Mouse (Mus musculus) liver, postnatal 0 days (tissue): Measurements from ENCODE around the gene Lfng. TPM values are rescaled to one million over a fixed set of nuclear protein-coding genes. Genes with fewer than 3 reads are reported as not detected.

Source experiments
- ATAC-seq: fragments of 200-750 bp; cut with Nextera tagmentation; 2 replicates; pipeline ENCODE4 v1.8.0; 2017; ENCODE audit warnings: mild to moderate bottlenecking, moderate library complexity
- DNase-seq: peaks from one replicate; pipeline ENCODE4 v3.0.0-alpha.2; 2016
- H3K27ac ChIP-seq: fragments of 300-500 bp; sonication (generic); 2 replicates; pipeline ENCODE4 v1.5.1; 2014; ENCODE audit warnings: antibody characterized with exemption, moderate library complexity, mild to moderate bottlenecking, low read depth
- H3K27me3 ChIP-seq: fragments of 300-500 bp; sonication (generic); 2 replicates; pipeline ENCODE4 v1.6.1; 2014; ENCODE audit warnings: low read length, control low read depth, mixed read lengths; ENCODE audit not compliant: insufficient read depth
- H3K36me3 ChIP-seq: fragments of 300-500 bp; sonication (generic); replicated peaks from 2 replicates; pipeline ENCODE4 v1.6.1; 2014; ENCODE audit warnings: mild to moderate bottlenecking, control low read depth, low read length, moderate library complexity, mixed read lengths; ENCODE audit not compliant: insufficient read depth
- H3K4me1 ChIP-seq: fragments of 300-500 bp; sonication (generic); 2 replicates; pipeline ENCODE4 v1.6.1; 2014; ENCODE audit warnings: antibody characterized with exemption, mild to moderate bottlenecking, control low read depth; ENCODE audit not compliant: insufficient read depth
- H3K4me2 ChIP-seq: fragments of 300-500 bp; sonication (generic); 2 replicates; pipeline ENCODE4 v1.6.1; 2014; ENCODE audit warnings: low read depth, mild to moderate bottlenecking, low read length, moderate library complexity, mixed read lengths
- H3K4me3 ChIP-seq: fragments of 300-500 bp; sonication (generic); 2 replicates; pipeline ENCODE4 v1.5.1; 2014; ENCODE audit warnings: low read depth, low read length
- H3K9ac ChIP-seq: fragments of 300-500 bp; sonication (generic); replicated peaks from 2 replicates; pipeline ENCODE4 v1.6.1; 2014; ENCODE audit warnings: mild to moderate bottlenecking, moderate library complexity
- H3K9me3 ChIP-seq: fragments of 300-500 bp; sonication (generic); 2 replicates; pipeline ENCODE4 v1.6.1; 2016; ENCODE audit warnings: mild to moderate bottlenecking, control low read depth, low read length, mixed read lengths
- CTCF ChIP-seq: sonication (generic); IDR thresholded peaks from 2 replicates; pipeline ENCODE4 v1.5.1; 2016; ENCODE audit warnings: antibody characterized with exemption, low read depth
- EP300 ChIP-seq: IDR thresholded peaks from 2 replicates; pipeline ENCODE4 v1.6.1; 2016; ENCODE audit warnings: antibody characterized with exemption, low read depth, mild to moderate bottlenecking
- WGBS: fragments of 180-500 bp; shearing (Covaris S2); extraction: QIAGEN DNeasy Blood & Tissue Kit; methylation state at CpG from one replicate; pipeline ENCODE4 v1.1.7; 2014; ENCODE audit not compliant: insufficient replicate concordance; 5-methylcytosine and 5-hydroxymethylcytosine counted together
- polyA plus RNA-seq: library from polyadenylated mRNA; unstranded; fragments of >200 nt; fragmentation: Nextera tagmentation; extraction: Ambion mirVana; gene quantifications from 2 replicates; pipeline ENCODE4 v1.2.1, GENCODE M21; 2015

The Lfng gene
- polyA plus RNA-seq, 1 experiment from 2014 or later: 5.9 TPM

- no peak overlapping the region for H3K4me2 ChIP-seq
- no peak for ATAC-seq
- H3K27me3 ChIP-seq: no peaks in the 10 kb centered on the region
- H3K27ac ChIP-seq: no peak overlapping the region
- no peaks in the 10 kb centered on the region for H3K36me3 ChIP-seq
- no peak for TF ChIP-seq CTCF
- no peak for TF ChIP-seq EP300
- H3K4me1 ChIP-seq: no peaks in the 10 kb centered on the region
- 58% methylated on average over 7 of the region's 8 CpGs for WGBS
- no peak overlapping the region for H3K4me3 ChIP-seq
- H3K9me3 ChIP-seq: no peaks in the 10 kb centered on the region
- peak; percentile 11 for DNase-seq
- no peak overlapping the region for H3K9ac ChIP-seq
Observed at GRCm38 (mm10) chr5:140582995-140583731, 24.0 kb upstream of the Lfng start.

- H3K4me3 ChIP-seq: no peak overlapping the region
- DNase-seq: no peak
- H3K9ac ChIP-seq: no peak overlapping the region
- TF ChIP-seq CTCF (no peak), EP300 (no peak)
- no peaks in the 10 kb centered on the region for H3K9me3 ChIP-seq
- no peaks in the 10 kb centered on the region for H3K36me3 ChIP-seq
- no peak overlapping the region for H3K4me2 ChIP-seq
- WGBS: 71% methylated on average over 5 of the region's 6 CpGs
- no peaks in the 10 kb centered on the region for H3K4me1 ChIP-seq
- no peak overlapping the region for H3K27ac ChIP-seq
- no peaks in the 10 kb centered on the region for H3K27me3 ChIP-seq
- ATAC-seq: no peak
Observed at GRCm38 (mm10) chr5:140583732-140584368, 23.3 kb upstream of the Lfng start.

GRCm38 (mm10) chr5:140589082-140589774 is 17.9 kb upstream of the Lfng start:
- Histone ChIP-seq H3K4me1 (no peaks in the 10 kb centered on the region; the same call in 1 of the 2 replicates), H3K9me3 (no peaks in the 10 kb centered on the region), H3K4me3 (no peak overlapping the region), H3K36me3 (no peaks in the 10 kb centered on the region), H3K27me3 (no peaks in the 10 kb centered on the region), H3K4me2 (no peak overlapping the region), H3K9ac (no peak overlapping the region), H3K27ac (no peak overlapping the region)
- no peak for TF ChIP-seq EP300
- TF ChIP-seq CTCF: no peak
- no peak for DNase-seq
- 81% methylated on average over 16 of the region's 16 CpGs for WGBS
- no peak for ATAC-seq

GRCm38 (mm10) chr5:140594846-140595245 is 12.3 kb upstream of the Lfng start:
- no peak overlapping the region for H3K9ac ChIP-seq

GRCm38 (mm10) chr5:140596426-140596825 is 10.7 kb upstream of the Lfng start:
- no peak for TF ChIP-seq EP300
- TF ChIP-seq CTCF: no peak
- Histone ChIP-seq H3K4me3 (no peak overlapping the region), H3K9me3 (no peaks in the 10 kb centered on the region), H3K4me1 (peaks cover 36% of the 10 kb centered on the region), H3K27me3 (no peaks in the 10 kb centered on the region), H3K27ac (peak overlapping the region; percentile 93), H3K9ac (peak overlapping the region; percentile 54), H3K36me3 (no peaks in the 10 kb centered on the region), H3K4me2 (peak overlapping the region; percentile 60)
- ATAC-seq (peak; percentile 71), DNase-seq (peak; percentile 43)
- 22% methylated on average over 3 of the region's 3 CpGs for WGBS

More at GRCm38 (mm10) chr5:140594846-140595245, 12.3 kb upstream of the Lfng start:
- Histone ChIP-seq H3K36me3 (no peaks in the 10 kb centered on the region), H3K4me3 (no peak overlapping the region), H3K4me2 (no peak overlapping the region), H3K27me3 (no peaks in the 10 kb centered on the region), H3K9me3 (no peaks in the 10 kb centered on the region), H3K4me1 (peaks cover 36% of the 10 kb centered on the region), H3K27ac (no peak overlapping the region)
- DNase-seq (no peak), ATAC-seq (no peak)
- TF ChIP-seq EP300 (no peak), CTCF (no peak)
- WGBS: 47% methylated on average over 5 of the region's 5 CpGs

- H3K27me3 ChIP-seq: no peaks in the 10 kb centered on the region
- 15% methylated on average over 18 of the region's 18 CpGs for WGBS
- H3K36me3 ChIP-seq: no peaks in the 10 kb centered on the region
- peak; percentile 88 for ATAC-seq
- peak overlapping the region; percentile 54 for H3K9ac ChIP-seq
- H3K9me3 ChIP-seq: no peaks in the 10 kb centered on the region
- peak overlapping the region; percentile 93 for H3K27ac ChIP-seq
- H3K4me3 ChIP-seq: peak overlapping the region; percentile 9; the same call in 1 of the 2 replicates
- H3K4me2 ChIP-seq: peak overlapping the region; percentile 60
- TF ChIP-seq CTCF (no peak), EP300 (0 out of 2 replicates have a peak, but pooled peaks have one; percentile 17)
- peaks cover 36% of the 10 kb centered on the region for H3K4me1 ChIP-seq
- DNase-seq: peak; percentile 71
Observed at GRCm38 (mm10) chr5:140596927-140597588, 10.1 kb upstream of the Lfng start.
